In genomic region chr13:30947129-30947528, GRCm38 (mm10) we compare ENCODE assay signal across 1 mouse cellular context.
TF ChIP-seq lines count a peak whose summit lies in the region.

No protein-coding gene starts in this region.

TF ChIP-seq in MEL, 35 proteins besides CTCF, POLR2A, EP300 and RAD21:
- no peak for TF ChIP-seq MAFK (IDR thresholded peaks at IDR 0.05; ENCODE audit: borderline replicate concordance, low read depth, low read length)
- TF ChIP-seq ZNF384 (IDR thresholded peaks at IDR 0.05; ENCODE audit: low read depth, low read length), result no peak
